Mouse (Mus musculus): ENCODE measurements around the gene Cyb5d2. TPM values are rescaled to one million over a fixed set of nuclear protein-coding genes. Genes with fewer than 3 reads are reported as not detected.

The Cyb5d2 gene
- total RNA-seq, 1 experiment from 2014 or later, result 4.9 TPM

DNA sequence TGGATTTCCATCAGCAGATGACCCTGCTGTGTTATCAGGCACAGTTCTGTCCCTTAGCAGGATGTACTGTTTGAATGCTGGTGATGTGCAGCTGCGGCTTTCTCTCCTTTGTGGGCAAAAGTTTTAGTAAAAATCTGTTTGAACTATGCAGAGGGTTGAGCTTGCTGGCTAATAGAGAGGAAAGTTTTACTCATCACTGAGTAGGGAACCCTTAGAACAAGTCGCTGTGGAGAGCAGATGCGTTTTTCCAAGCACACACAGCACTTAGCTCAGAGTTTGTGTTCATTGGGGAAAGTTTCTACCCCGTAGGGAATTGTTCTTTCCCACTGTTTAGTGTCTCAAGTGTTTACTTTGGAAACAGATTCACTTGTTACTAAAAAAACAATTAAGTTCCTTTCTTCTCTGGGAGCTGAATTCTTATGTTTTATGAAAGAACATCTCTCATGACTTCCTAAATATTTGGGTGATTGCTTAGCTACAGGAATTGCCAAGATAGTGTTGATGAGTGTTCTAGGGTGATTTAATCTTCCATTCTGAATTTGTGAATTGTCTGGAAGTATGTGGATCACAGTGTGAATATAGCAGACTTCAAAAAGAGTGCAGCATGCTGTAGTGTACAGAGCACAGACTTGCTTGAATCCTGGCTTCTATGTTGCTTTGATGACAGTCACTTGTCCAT, 61.0 kb downstream of the Cyb5d2 start:
- no peak for ATAC-seq (replicated peaks in 1 of 2; ENCODE audit: insufficient read depth in 1 of 2, low FRiP score in 2 of 2, low TSS enrichment in 1 of 2, low read depth in 1 of 2, poor library complexity in 2 of 2, severe bottlenecking in 2 of 2)

DNA sequence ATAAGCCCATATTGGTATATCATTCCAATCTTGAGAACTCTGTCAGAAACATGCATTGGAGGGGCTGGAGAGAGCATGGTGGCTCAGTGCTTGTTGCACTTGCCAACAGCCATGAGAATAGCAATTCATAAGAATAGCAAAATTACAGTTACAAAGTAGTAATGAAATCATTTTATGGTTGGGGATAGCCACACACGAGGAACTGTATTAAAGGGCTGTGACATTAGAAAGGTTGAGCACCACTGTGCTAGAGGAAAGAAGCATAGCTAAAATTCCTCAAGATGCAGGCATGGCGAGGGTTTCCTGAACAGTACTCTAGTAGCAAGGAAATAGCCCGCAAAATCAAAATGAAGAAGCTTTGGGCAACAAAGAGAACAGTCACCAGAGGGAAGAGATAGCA, 62.2 kb downstream of the Cyb5d2 start:
- ATAC-seq (replicated peaks in 1 of 2; ENCODE audit: insufficient read depth in 1 of 2, low FRiP score in 2 of 2, low TSS enrichment in 1 of 2, low read depth in 1 of 2, poor library complexity in 2 of 2, severe bottlenecking in 2 of 2), result no peak

Other genes starting within 250 kb of the Cyb5d2 start
- 15.2 and 23.5 TPM in 2 replicates for gene Spns3, start 245.6 kb downstream of the Cyb5d2 start, total RNA-seq (2017)
- 44.2 and 45.9 TPM in 2 replicates for gene Ube2g1, start 188.9 kb downstream of the Cyb5d2 start, total RNA-seq (2017)
- 35.7 and 45.1 TPM in 2 replicates for gene Ankfy1, start 106.1 kb downstream of the Cyb5d2 start, total RNA-seq (2017)
- gene Zzef1, start 84 bp upstream of the Cyb5d2 start, total RNA-seq (2017), result 29.7 and 36.1 TPM in 2 replicates
- 79.5 and 106 TPM in 2 replicates for gene Atp2a3, start 165.0 kb upstream of the Cyb5d2 start, total RNA-seq (2017)
- gene P2rx1, start 203.0 kb upstream of the Cyb5d2 start, total RNA-seq (2017), result 11.3 and 12.7 TPM in 2 replicates
- 5.1 and 8.4 TPM in 2 replicates for gene Camkk1, start 222.9 kb upstream of the Cyb5d2 start, total RNA-seq (2017)